Mouse (Mus musculus): ENCODE data around the gene Fam120a. TPM values are rescaled to one million over a fixed set of nuclear protein-coding genes. Genes with fewer than 3 reads are reported as not detected.

Gene Fam120a
- polyA plus RNA-seq, 1 experiment from 2014 or later = 18.1 TPM

DNA sequence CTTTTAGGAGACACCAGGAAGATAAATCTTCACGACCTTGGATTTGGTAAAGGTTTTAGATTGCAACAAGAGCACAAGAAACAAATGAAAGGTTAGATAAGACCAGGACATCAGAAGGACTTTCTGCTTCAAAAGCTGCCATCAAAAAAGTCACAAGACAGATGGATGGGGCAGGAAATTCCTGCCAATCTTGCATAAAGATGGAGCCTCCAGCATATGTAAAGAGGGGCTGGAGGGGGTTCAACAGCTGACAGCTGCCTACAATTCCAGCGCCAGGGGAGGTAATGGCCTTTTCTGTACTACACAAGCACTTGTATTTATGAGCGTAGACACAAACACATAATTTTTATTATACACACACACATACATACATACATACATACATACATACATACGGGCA lies 138.0 kb downstream of the Fam120a start:
- Histone ChIP-seq H3K4me3 (ENCODE audit: low read depth, low read length) (no peak overlapping the region), H3K27ac (replicated peaks) (no peak overlapping the region), H3K36me3 (ENCODE audit: control insufficient read depth, insufficient read depth, low read length) (peaks cover 18% of the 10 kb centered on the region), H3K27me3 (ENCODE audit: control insufficient read depth, insufficient read depth, low read length) (no peaks in the 10 kb centered on the region), H3K9ac (ENCODE audit: low read length) (no peak overlapping the region), H3K4me1 (replicated peaks; ENCODE audit: control insufficient read depth, insufficient read depth) (no peaks in the 10 kb centered on the region), H3K4me2 (replicated peaks; ENCODE audit: low read depth) (no peak overlapping the region), H3K9me3 (ENCODE audit: control insufficient read depth, low read length) (no peaks in the 10 kb centered on the region)
- WGBS = 84% methylated on average over 4 of the region's 4 CpGs
- no peak for TF ChIP-seq EP300 (optimal IDR thresholded peaks at IDR 0.05)
- TF ChIP-seq CTCF (IDR thresholded peaks at IDR 0.05; ENCODE audit: low read depth) = no peak
- DNase-seq (ENCODE audit: low spot score) (no peak), ATAC-seq (ENCODE audit: low FRiP score, low TSS enrichment) (no peak)

Other genes starting within 250 kb of the Fam120a start
- gene Phf2, start 96.9 kb downstream of the Fam120a start, polyA plus RNA-seq (2015; fragmentation: Nextera tagmentation; extraction: Ambion mirVana) = 2.7 and 2.9 TPM in 2 replicates
- 1.6 and 1.7 TPM in 2 replicates for gene Wnk2, start 180.0 kb upstream of the Fam120a start, polyA plus RNA-seq (2015; fragmentation: Nextera tagmentation; extraction: Ambion mirVana)
- gene Ninj1, start 219.5 kb upstream of the Fam120a start, polyA plus RNA-seq (2015; fragmentation: Nextera tagmentation; extraction: Ambion mirVana) = 76.3 and 83.1 TPM in 2 replicates
- gene Card19, start 248.0 kb upstream of the Fam120a start, polyA plus RNA-seq (2015; fragmentation: Nextera tagmentation; extraction: Ambion mirVana) = 83.5 and 86.2 TPM in 2 replicates

Measured in stomach, postnatal 0 days (tissue).